Mouse (Mus musculus) 3T3-L1 (cell line): Measurements from ENCODE around the gene Cd55.
"Not testable (repeated sequence)": the region's sequence is repeated elsewhere in the genome, so short reads cannot be mapped to it uniquely, and the experiment has no call there.

Experiments used
- DNase-seq: peaks from one replicate; pipeline ENCODE4 v3.0.0-alpha.2; 2015; ENCODE audit warnings: low read depth, low spot score

The Cd55 gene

GRCm38 (mm10) chr1:130462084-130462861, at the start of gene Cd55:
TSS of gene Cd55 (minus strand) at chr1:130462744.
- peak; percentile 37 for DNase-seq

- no peak for DNase-seq
Measured at GRCm38 (mm10) chr1:130511823-130512370, 49.4 kb upstream of the Cd55 start.

- no peak for DNase-seq
Measured at GRCm38 (mm10) chr1:130508957-130509350, 46.4 kb upstream of the Cd55 start.

- peak; percentile 24 for DNase-seq
Measured at GRCm38 (mm10) chr1:130508030-130508956, 45.7 kb upstream of the Cd55 start.

- peak; percentile 17 for DNase-seq
Measured at GRCm38 (mm10) chr1:130507408-130507807, 44.9 kb upstream of the Cd55 start.

GRCm38 (mm10) chr1:130499962-130500361, 37.4 kb upstream of the Cd55 start:
- no peak for DNase-seq

GRCm38 (mm10) chr1:130498331-130498730, 35.8 kb upstream of the Cd55 start:
- no peak for DNase-seq

- no peak for DNase-seq
Measured at GRCm38 (mm10) chr1:130486816-130487545, 24.4 kb upstream of the Cd55 start.

- peak; percentile 52 for DNase-seq
Measured at GRCm38 (mm10) chr1:130485828-130486620, 23.5 kb upstream of the Cd55 start.

GRCm38 (mm10) chr1:130485376-130485775, 22.8 kb upstream of the Cd55 start:
- no peak for DNase-seq

- no peak for DNase-seq
Measured at GRCm38 (mm10) chr1:130474936-130475335, 12.4 kb upstream of the Cd55 start.

- DNase-seq, result no peak
Measured at GRCm38 (mm10) chr1:130474226-130474625, 11.7 kb upstream of the Cd55 start.

GRCm38 (mm10) chr1:130470074-130470473, 7.5 kb upstream of the Cd55 start:
- DNase-seq, result no peak

GRCm38 (mm10) chr1:130467453-130467852, 4.9 kb upstream of the Cd55 start:
- DNase-seq, result no peak

- DNase-seq, result no peak
Measured at GRCm38 (mm10) chr1:130464173-130464572, 1.6 kb upstream of the Cd55 start.

- no peak for DNase-seq
Measured at GRCm38 (mm10) chr1:130462867-130463266, 323 bp upstream of the Cd55 start.

- DNase-seq, result no peak
Measured at GRCm38 (mm10) chr1:130455111-130455510, 7.4 kb downstream of the Cd55 start.

GRCm38 (mm10) chr1:130442930-130443329, 19.6 kb downstream of the Cd55 start:
- not testable (repeated sequence) for DNase-seq

GRCm38 (mm10) chr1:130430920-130431319, 31.6 kb downstream of the Cd55 start:
- DNase-seq, result no peak

GRCm38 (mm10) chr1:130428667-130429066, 33.9 kb downstream of the Cd55 start:
- not testable (repeated sequence) for DNase-seq
